Mouse (Mus musculus) liver, embryonic 11.5 days (tissue): ENCODE data around the gene Trpt1. TPM values are rescaled to one million over a fixed set of nuclear protein-coding genes. Genes with fewer than 3 reads are reported as not detected.

Experiments used
- ATAC-seq: fragments of 200-750 bp; cut with Nextera tagmentation; replicated peaks from 2 replicates; pipeline ENCODE4 v1.8.0; 2017; ENCODE audit warnings: moderate number of reproducible peaks, mild to moderate bottlenecking, moderate TSS enrichment, moderate library complexity; ENCODE audit not compliant: low FRiP score
- DNase-seq: peaks from one replicate; pipeline ENCODE4 v3.0.0-alpha.2; 2017; ENCODE audit warnings: low spot score
- H3K27ac ChIP-seq: fragments of 300-500 bp; sonication (generic); 2 replicates; pipeline ENCODE4 v1.5.1; 2014; ENCODE audit warnings: mild to moderate bottlenecking, low read depth, low read length, control low read depth
- H3K27me3 ChIP-seq: fragments of 300-500 bp; sonication (generic); replicated peaks from 2 replicates; pipeline ENCODE4 v1.6.1; 2014; ENCODE audit warnings: low read length, mixed read lengths; ENCODE audit not compliant: control insufficient read depth, insufficient read depth
- H3K36me3 ChIP-seq: fragments of 300-500 bp; sonication (generic); 2 replicates; pipeline ENCODE4 v1.6.1; 2014; ENCODE audit warnings: mild to moderate bottlenecking, low read length, moderate library complexity, mixed read lengths; ENCODE audit not compliant: control insufficient read depth, insufficient read depth
- H3K4me1 ChIP-seq: fragments of 300-500 bp; sonication (generic); replicated peaks from 2 replicates; pipeline ENCODE4 v1.6.1; 2014; ENCODE audit warnings: low read length, mixed read lengths; ENCODE audit not compliant: control insufficient read depth, insufficient read depth
- H3K4me2 ChIP-seq: fragments of 300-500 bp; sonication (generic); 2 replicates; pipeline ENCODE4 v1.6.1; 2014; ENCODE audit warnings: mild to moderate bottlenecking, control low read depth, moderate library complexity
- H3K4me3 ChIP-seq: fragments of 300-500 bp; sonication (generic); 2 replicates; pipeline ENCODE4 v1.5.1; 2014; ENCODE audit warnings: low read depth, low read length, control low read depth
- H3K9ac ChIP-seq: fragments of 300-500 bp; sonication (generic); 2 replicates; pipeline ENCODE4 v1.6.1; 2014; ENCODE audit warnings: low read depth, low read length, control low read depth
- H3K9me3 ChIP-seq: fragments of 300-500 bp; sonication (generic); 2 replicates; pipeline ENCODE4 v1.6.1; 2016; ENCODE audit warnings: low read length, inconsistent platforms, mixed read lengths; ENCODE audit not compliant: control insufficient read depth
- WGBS: fragments of 180-500 bp; shearing (Covaris S2); extraction: QIAGEN DNeasy Blood & Tissue Kit; methylation state at CpG from one replicate; pipeline ENCODE4 v1.1.7; 2014; 5-methylcytosine and 5-hydroxymethylcytosine counted together
- polyA plus RNA-seq: library from polyadenylated mRNA; unstranded; fragments of >200 nt; fragmentation: Nextera tagmentation; extraction: Ambion mirVana; gene quantifications from 2 replicates; pipeline ENCODE4 v1.2.1, GENCODE M21; 2014

The Trpt1 gene
- polyA plus RNA-seq, 1 experiment from 2014 or later: 3.9 TPM

DNA sequence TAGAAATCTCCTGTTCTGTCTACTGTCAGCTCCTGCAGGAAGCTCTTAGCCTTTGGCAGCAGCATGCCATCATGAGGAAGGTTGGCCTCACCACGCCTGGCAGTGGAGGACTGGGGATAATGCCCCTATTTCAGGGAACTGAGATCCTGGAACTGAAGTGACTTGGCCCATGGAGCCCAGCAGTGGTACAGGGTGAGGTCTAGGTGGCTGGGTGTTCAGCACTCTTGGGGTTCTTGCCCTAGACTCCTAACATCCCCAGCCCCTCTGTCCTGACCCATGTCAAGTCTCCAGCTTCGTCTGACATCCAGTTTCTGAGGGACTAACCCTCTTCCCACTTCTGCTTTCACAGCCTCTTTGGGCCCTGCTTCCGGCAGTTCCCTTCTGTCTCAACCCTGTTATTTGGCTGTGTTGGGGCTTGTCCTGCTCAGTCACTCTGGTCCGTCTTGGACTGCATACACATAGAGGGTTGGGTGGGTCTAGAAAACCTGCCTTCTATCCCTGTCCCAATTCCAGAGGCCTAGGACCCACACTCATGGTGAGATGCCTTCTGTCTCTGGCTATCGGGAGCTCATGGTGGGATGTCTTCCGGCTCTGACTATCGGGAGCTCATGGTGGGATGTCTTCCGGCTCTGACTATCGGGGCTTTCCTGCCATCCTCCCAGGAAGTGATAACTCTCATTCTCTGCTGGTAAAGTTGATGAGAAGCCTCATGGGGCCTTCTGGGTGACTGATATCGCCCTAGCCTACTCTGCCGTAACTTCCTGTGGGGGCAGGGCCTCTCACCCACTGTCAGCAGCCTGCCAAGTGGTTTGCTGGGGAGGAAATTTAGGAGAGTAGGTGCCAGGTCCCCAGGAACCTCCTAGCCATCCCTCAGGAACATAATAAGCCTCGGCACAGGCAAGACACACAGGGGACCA is 21.9 kb downstream of the Trpt1 start:
- Histone ChIP-seq H3K27me3 (no peaks in the 10 kb centered on the region), H3K4me2 (peak overlapping the region; percentile 75), H3K4me3 (peak overlapping the region; percentile 61), H3K36me3 (peaks cover 39% of the 10 kb centered on the region), H3K9me3 (no peaks in the 10 kb centered on the region), H3K9ac (peak overlapping the region; percentile 81), H3K27ac (peak overlapping the region; percentile 88), H3K4me1 (peaks cover 20% of the 10 kb centered on the region)
- peak; percentile 88 for ATAC-seq
- 42% methylated on average over 12 of the region's 12 CpGs for WGBS
- peak; percentile 66 for DNase-seq

DNA sequence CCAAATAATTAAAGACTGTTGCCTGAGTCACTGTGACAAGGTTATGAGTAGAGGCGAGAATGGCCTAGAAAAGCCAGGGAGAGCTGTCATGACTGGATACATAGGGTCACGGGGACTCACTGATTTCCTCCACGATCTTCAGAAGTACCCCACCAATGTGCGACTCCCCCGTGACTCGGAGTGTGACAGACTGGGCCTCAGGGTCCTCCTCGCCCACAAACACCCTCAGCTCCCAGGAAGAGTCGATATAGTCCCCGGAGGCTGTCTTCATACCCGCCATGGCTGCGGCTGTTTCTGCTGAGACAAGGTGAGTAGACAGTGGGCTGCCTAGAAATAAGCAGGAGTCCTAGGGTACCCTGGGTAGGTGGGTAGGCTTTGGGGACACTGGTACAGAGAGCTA is 22.6 kb downstream of the Trpt1 start:
- Histone ChIP-seq H3K9me3 (no peaks in the 10 kb centered on the region), H3K27ac (peak overlapping the region; percentile 88), H3K4me3 (peak overlapping the region; percentile 61), H3K36me3 (peaks cover 45% of the 10 kb centered on the region), H3K4me2 (peak overlapping the region; percentile 75), H3K4me1 (peaks cover 20% of the 10 kb centered on the region), H3K9ac (peak overlapping the region; percentile 81), H3K27me3 (no peaks in the 10 kb centered on the region)
- WGBS: 42% methylated on average over 11 of the region's 11 CpGs
- no peak for ATAC-seq
- DNase-seq: no peak

DNA sequence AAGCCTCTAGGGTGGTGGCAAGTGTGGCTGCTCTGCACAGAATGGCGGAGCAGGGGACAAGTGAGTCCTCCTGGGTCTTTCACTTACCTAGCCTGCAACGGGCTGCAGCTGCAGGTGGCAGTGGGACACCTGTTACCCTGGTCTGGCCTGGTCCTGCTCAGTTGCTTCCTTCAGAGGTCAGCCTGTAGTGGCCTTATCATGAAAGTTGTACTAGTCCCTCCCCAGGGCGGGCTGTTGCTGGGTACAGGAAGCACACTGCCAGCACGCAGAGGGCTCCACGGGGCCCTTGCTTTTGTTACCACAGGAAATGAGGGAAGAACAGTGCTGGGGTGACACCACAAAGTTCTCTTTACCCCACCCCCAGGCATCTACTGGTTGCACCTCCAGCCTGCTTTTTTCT is 23.3 kb downstream of the Trpt1 start, which contains the start of gene Fermt3:
Gene Fermt3, minus strand, starts transcription at position 279 of the 400 bp plus-strand sequence.
- Histone ChIP-seq H3K4me2 (peak within 1 kb of the TSS; percentile 75), H3K27ac (peak within 1 kb of the TSS; percentile 88), H3K9ac (peak within 1 kb of the TSS; percentile 81), H3K27me3 (no peaks in the 10 kb centered on the region), H3K4me1 (peaks cover 20% of the 10 kb centered on the region), H3K4me3 (peak within 1 kb of the TSS; percentile 61), H3K36me3 (peaks cover 41% of the 10 kb centered on the region), H3K9me3 (no peaks in the 10 kb centered on the region)
- DNase-seq (peak; percentile 71), ATAC-seq (peak; percentile 77)
- WGBS: 28% methylated on average over 5 of the region's 5 CpGs

DNA sequence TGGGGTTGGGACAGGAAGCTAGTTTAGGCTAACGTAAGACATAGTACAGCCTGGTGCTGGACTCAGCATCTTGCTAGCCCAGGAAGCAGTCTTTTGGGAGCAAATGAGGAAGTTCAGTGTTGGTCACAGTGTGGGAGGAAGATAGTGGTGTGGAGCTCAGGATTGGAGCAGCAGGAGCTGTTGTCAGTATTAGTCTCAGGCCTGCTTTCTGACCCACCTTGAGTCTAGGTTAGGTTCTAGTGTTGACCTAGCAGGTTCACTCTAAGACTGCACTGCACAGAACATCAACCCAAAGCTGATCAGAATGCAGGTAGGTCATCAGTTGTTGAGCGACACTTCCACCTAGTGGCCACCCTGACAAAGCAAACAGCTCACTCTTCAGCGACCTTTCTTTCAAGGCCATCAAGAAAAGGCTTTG is 24.3 kb downstream of the Trpt1 start:
- H3K27me3 ChIP-seq: no peaks in the 10 kb centered on the region
- 31% methylated on average over 3 of the region's 3 CpGs for WGBS
- H3K4me3 ChIP-seq: no peak overlapping the region; the same call in 1 of the 2 replicates
- ATAC-seq: peak; percentile 19; the same call in 1 of the 2 replicates
- peak overlapping the region; percentile 81; the same call in 1 of the 2 replicates for H3K9ac ChIP-seq
- peaks cover 44% of the 10 kb centered on the region for H3K36me3 ChIP-seq
- H3K4me2 ChIP-seq: peak overlapping the region; percentile 75
- H3K4me1 ChIP-seq: peaks cover 20% of the 10 kb centered on the region
- no peak for DNase-seq
- H3K9me3 ChIP-seq: no peaks in the 10 kb centered on the region
- peak overlapping the region; percentile 88 for H3K27ac ChIP-seq

DNA sequence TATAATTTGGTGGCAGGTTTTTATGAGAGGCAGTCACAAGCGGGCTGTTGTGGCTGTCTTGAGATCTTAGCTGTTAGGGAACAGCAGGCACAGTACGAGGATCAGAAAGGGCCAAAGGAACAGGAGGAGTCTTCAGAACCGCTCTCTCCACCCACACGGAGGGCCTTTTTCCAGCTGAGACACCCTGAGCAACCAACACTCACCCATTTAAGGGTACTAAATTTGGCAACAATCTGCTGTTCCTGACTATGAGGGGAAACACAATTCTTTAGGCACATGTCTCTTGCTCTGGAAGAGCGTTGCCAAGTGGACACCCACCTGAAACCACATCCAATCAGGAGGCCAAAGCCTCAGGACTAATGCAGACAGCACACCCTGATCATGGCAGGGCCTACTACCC is 33.6 kb downstream of the Trpt1 start:
- Histone ChIP-seq H3K9ac (no peak overlapping the region), H3K9me3 (no peaks in the 10 kb centered on the region), H3K27me3 (no peaks in the 10 kb centered on the region), H3K4me3 (no peak overlapping the region), H3K27ac (no peak overlapping the region), H3K36me3 (peaks cover 72% of the 10 kb centered on the region), H3K4me2 (no peak overlapping the region), H3K4me1 (no peaks in the 10 kb centered on the region)
- DNase-seq: no peak
- WGBS: 95% methylated on average over 5 of the region's 5 CpGs
- ATAC-seq: no peak

DNA sequence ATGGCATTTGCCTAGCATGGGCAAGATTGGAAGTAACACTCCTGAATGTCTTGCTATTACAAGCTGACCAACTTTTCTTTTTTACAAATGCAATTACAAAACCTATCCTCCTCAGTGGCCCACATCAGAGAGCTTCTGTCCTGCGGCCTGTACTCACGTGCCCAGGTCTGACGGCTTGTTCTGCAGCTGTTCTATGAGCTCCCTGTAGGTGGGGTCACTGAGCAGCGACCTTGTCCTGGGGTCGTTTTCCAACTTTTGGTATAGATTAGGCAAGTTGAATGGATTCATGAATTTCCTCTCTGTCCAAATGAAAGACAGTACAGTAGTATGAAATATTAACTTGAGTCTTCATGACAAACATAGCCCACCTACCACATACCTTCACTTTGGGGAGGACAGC is 38.1 kb downstream of the Trpt1 start:
- Histone ChIP-seq H3K9ac (no peak overlapping the region), H3K27me3 (no peaks in the 10 kb centered on the region), H3K36me3 (peaks cover 53% of the 10 kb centered on the region), H3K9me3 (no peaks in the 10 kb centered on the region), H3K4me2 (no peak overlapping the region), H3K4me3 (no peak overlapping the region), H3K4me1 (peaks cover 17% of the 10 kb centered on the region), H3K27ac (no peak overlapping the region)
- WGBS: 91% methylated on average over 5 of the region's 5 CpGs
- DNase-seq (no peak), ATAC-seq (no peak)

DNA sequence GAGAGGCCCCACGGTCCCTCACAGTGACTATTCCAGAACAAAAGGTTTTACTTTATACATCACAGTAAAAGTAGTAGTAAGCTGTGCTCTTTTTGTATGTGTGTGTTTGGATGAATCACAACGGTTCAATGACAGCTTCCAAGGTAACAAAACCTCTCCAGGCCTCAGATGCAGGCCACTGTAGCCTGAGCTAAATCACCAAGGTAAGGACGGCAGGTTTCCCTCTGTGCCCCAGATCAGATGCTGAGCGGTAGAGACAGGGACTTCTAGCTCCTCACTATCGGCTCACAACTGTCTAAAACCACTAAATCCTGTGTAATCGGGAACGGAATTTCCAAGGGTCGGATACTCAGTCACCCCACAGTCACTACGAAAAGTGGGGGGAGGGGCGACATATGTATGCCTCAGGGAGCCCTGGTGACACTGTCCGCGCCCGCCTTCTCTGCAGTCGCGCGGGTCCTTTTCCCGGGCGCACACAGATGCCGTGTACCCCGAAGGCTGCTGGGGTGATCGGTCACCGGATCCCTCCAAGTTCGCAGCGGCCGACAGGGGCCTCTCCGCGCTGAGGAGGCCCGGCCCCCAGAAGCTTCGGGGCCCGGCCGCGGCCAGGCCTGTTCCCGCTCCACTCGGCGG is 43.3 kb downstream of the Trpt1 start:
- Histone ChIP-seq H3K36me3 (peaks cover 11% of the 10 kb centered on the region), H3K4me3 (peak overlapping the region; percentile 74), H3K27me3 (no peaks in the 10 kb centered on the region), H3K9me3 (no peaks in the 10 kb centered on the region), H3K27ac (peak overlapping the region; percentile 90), H3K9ac (peak overlapping the region; percentile 98), H3K4me1 (peaks cover 22% of the 10 kb centered on the region), H3K4me2 (peak overlapping the region; percentile 87)
- 2% methylated on average over 33 of the region's 35 CpGs for WGBS
- peak; percentile 72 for DNase-seq
- ATAC-seq: peak; percentile 6

DNA sequence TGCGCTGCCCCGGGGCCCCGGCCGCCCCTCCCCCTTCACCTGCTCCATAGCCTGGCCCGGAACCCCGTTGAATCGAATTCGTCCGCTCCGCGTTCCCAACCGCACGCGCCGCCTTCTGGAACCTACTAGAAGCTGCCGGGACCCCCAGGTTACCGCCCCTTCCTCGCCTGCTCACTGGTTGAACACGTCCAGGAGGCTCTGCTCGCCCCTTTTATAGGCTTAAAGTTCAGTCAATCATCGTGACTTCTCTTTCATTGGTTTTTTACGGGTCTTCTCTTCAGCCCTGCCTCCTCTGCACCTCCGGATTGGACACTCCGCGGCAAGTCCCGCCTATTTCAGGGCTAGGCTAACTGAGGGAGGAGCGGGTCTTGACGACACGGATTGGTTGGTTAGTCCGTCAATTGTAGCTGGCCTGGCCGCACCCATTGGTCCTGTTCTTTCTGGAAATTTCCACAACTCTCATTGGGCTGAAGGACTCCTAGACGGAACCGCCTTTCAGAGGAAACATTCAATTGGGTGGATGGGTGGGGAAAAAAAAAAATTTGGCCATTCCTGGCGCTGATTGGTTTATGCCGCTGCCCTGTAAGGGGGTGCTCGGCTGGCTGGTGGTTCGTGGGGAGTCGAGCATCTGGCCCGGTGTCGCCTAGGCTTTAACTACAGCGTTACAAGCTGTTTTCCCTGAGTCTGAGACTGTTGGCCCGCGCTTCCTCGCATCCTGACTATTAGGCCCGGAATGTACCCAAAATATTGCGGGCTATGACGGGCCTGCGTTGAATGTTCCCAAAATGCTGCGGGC is 44.1 kb downstream of the Trpt1 start, which contains the start of gene Stip1:
Gene Stip1, minus strand, starts transcription at position 127 of the 796 bp plus-strand sequence.
- Histone ChIP-seq H3K4me2 (peak within 1 kb of the TSS; percentile 98), H3K9ac (peak within 1 kb of the TSS; percentile 98), H3K27ac (peak within 1 kb of the TSS; percentile 92), H3K4me3 (peak within 1 kb of the TSS; percentile 74), H3K9me3 (no peaks in the 10 kb centered on the region), H3K4me1 (peaks cover 22% of the 10 kb centered on the region), H3K36me3 (peaks cover 8% of the 10 kb centered on the region), H3K27me3 (no peaks in the 10 kb centered on the region)
- peak; percentile 94 for DNase-seq
- ATAC-seq: peak; percentile 99
- under 1% methylated on average over 49 of the region's 49 CpGs for WGBS
